Mouse (Mus musculus): ENCODE measurements at regions not wholly inside any gene's neighbourhood (a gene's known extent, or its start where the extent isn't known, plus 50 kb on each side); places are given as distances from the start of the nearest gene placed in this dataset.

GRCm38 (mm10) chr11:37735501-37735900, 499.7 kb upstream of the Tenm2 start:
- TF ChIP-seq CTCF (IDR thresholded peaks at IDR 0.05; ENCODE audit: extremely low read depth, insufficient read depth, low read length) (no peak), POLR2A (IDR thresholded peaks at IDR 0.05; ENCODE audit: extremely low read depth, insufficient read depth, low read length) (no peak)
- Histone ChIP-seq H3K27ac (ENCODE audit: insufficient read depth, low read length) (no peak overlapping the region), H3K4me3 (ENCODE audit: insufficient read depth, low read length) (no peak overlapping the region), H3K4me1 (ENCODE audit: control insufficient read depth, insufficient read depth, low read length) (no peaks in the 10 kb centered on the region)

GRCm38 (mm10) chr11:37696981-37697380, 461.2 kb upstream of the Tenm2 start:
- Histone ChIP-seq H3K27ac (ENCODE audit: insufficient read depth, low read length) (no peak overlapping the region), H3K4me1 (ENCODE audit: control insufficient read depth, insufficient read depth, low read length) (no peaks in the 10 kb centered on the region), H3K4me3 (ENCODE audit: insufficient read depth, low read length) (no peak overlapping the region)
- TF ChIP-seq CTCF (IDR thresholded peaks at IDR 0.05; ENCODE audit: extremely low read depth, insufficient read depth, low read length): no peak
- TF ChIP-seq POLR2A (IDR thresholded peaks at IDR 0.05; ENCODE audit: extremely low read depth, insufficient read depth, low read length): no peak

GRCm38 (mm10) chr11:37678484-37679193, 442.9 kb upstream of the Tenm2 start:
- Histone ChIP-seq H3K27ac (ENCODE audit: insufficient read depth, low read length) (no peak overlapping the region), H3K4me1 (ENCODE audit: control insufficient read depth, insufficient read depth, low read length) (no peaks in the 10 kb centered on the region)

DNA sequence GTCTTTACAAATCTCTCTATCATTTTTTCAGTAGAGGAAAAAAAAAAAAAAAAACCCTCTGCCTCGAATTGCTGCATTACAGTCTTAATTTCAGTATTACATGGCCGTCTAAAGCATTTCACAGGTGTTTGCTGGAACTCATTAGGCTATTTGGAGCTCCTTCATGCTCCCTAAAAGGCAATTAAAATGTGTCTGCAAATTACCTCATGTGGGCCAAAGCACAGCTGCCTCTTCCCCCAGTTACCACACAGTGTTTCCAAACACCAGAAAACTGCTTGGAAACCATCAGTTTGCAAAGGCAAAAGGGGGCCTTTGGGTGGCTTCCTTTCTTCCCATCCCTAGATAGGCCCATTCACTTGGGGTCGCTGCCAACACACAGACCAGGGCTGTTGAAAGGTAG, 435.6 kb upstream of the Tenm2 start:
- no peak for TF ChIP-seq POLR2A (IDR thresholded peaks at IDR 0.05; ENCODE audit: extremely low read depth, insufficient read depth, low read length)
- Histone ChIP-seq H3K27ac (ENCODE audit: insufficient read depth, low read length) (no peak overlapping the region), H3K4me3 (ENCODE audit: insufficient read depth, low read length) (no peak overlapping the region), H3K4me1 (ENCODE audit: control insufficient read depth, insufficient read depth, low read length) (no peaks in the 10 kb centered on the region)

More at GRCm38 (mm10) chr11:37678484-37679193, 442.9 kb upstream of the Tenm2 start:
- TF ChIP-seq CTCF (IDR thresholded peaks at IDR 0.05; ENCODE audit: extremely low read depth, insufficient read depth, low read length): no peak
- no peak for TF ChIP-seq POLR2A (IDR thresholded peaks at IDR 0.05; ENCODE audit: extremely low read depth, insufficient read depth, low read length)
- no peak overlapping the region for H3K4me3 ChIP-seq (ENCODE audit: insufficient read depth, low read length)

GRCm38 (mm10) chr11:37666925-37667324, 431.2 kb upstream of the Tenm2 start:
- Histone ChIP-seq H3K4me1 (ENCODE audit: control insufficient read depth, insufficient read depth, low read length) (no peaks in the 10 kb centered on the region), H3K4me3 (ENCODE audit: insufficient read depth, low read length) (no peak overlapping the region), H3K27ac (ENCODE audit: insufficient read depth, low read length) (no peak overlapping the region)
- TF ChIP-seq CTCF (IDR thresholded peaks at IDR 0.05; ENCODE audit: extremely low read depth, insufficient read depth, low read length): no peak
- TF ChIP-seq POLR2A (IDR thresholded peaks at IDR 0.05; ENCODE audit: extremely low read depth, insufficient read depth, low read length): no peak

DNA sequence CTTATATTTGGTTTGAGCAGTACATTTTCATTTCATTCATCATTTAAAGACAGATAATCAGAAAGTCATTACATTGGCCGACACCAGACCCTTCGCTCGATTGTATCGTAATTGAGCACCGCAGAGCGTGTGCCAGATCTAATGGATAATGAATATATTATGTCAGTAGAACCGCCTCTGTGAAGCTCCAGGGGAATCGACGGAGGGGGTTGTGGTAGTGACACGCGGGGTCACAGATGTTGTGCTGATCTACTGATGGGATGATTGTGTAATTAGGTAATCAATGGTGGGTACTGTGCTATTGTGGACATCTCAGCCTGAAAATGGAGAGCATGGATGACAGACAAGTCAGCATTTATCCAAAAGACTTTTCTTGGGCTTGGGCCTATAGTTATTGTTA, 414.3 kb upstream of the Tenm2 start:
- no peak for TF ChIP-seq POLR2A (IDR thresholded peaks at IDR 0.05; ENCODE audit: extremely low read depth, insufficient read depth, low read length)
- no peak for TF ChIP-seq CTCF (IDR thresholded peaks at IDR 0.05; ENCODE audit: extremely low read depth, insufficient read depth, low read length)
- H3K27ac ChIP-seq (ENCODE audit: insufficient read depth, low read length): no peak overlapping the region
- no peaks in the 10 kb centered on the region for H3K4me1 ChIP-seq (ENCODE audit: control insufficient read depth, insufficient read depth, low read length)
- no peak overlapping the region for H3K4me3 ChIP-seq (ENCODE audit: insufficient read depth, low read length)

DNA sequence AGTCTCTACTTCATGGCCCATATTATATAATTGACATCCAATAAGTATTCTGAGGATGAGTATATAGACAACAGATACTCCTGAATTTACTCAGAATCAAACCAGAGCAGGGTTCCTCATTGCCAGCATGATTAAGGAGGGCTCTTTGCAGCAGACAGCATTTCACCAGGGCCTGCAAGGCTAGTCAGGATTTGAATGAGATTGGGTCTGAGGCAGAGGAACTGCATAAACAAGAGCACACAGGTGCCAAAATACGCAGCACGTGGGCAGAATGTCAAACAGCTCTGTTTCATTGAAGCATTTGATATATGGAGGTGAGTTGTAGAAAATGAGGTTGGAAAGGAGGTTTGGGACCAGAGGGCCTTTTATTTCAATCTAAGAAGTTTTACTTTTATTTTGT, 387.5 kb upstream of the Tenm2 start:
- TF ChIP-seq POLR2A (IDR thresholded peaks at IDR 0.05; ENCODE audit: extremely low read depth, insufficient read depth, low read length) (no peak), CTCF (IDR thresholded peaks at IDR 0.05; ENCODE audit: extremely low read depth, insufficient read depth, low read length) (no peak)
- H3K4me1 ChIP-seq (ENCODE audit: control insufficient read depth, insufficient read depth, low read length): no peaks in the 10 kb centered on the region
- H3K4me3 ChIP-seq (ENCODE audit: insufficient read depth, low read length): no peak overlapping the region
- no peak overlapping the region for H3K27ac ChIP-seq (ENCODE audit: insufficient read depth, low read length)

GRCm38 (mm10) chr11:37600533-37600932, 364.8 kb upstream of the Tenm2 start:
- no peaks in the 10 kb centered on the region for H3K4me1 ChIP-seq (ENCODE audit: control insufficient read depth, insufficient read depth, low read length)
- no peak for TF ChIP-seq CTCF (IDR thresholded peaks at IDR 0.05; ENCODE audit: extremely low read depth, insufficient read depth, low read length)
- no peak for TF ChIP-seq POLR2A (IDR thresholded peaks at IDR 0.05; ENCODE audit: extremely low read depth, insufficient read depth, low read length)
- no peak overlapping the region for H3K4me3 ChIP-seq (ENCODE audit: insufficient read depth, low read length)
- no peak overlapping the region for H3K27ac ChIP-seq (ENCODE audit: insufficient read depth, low read length)

DNA sequence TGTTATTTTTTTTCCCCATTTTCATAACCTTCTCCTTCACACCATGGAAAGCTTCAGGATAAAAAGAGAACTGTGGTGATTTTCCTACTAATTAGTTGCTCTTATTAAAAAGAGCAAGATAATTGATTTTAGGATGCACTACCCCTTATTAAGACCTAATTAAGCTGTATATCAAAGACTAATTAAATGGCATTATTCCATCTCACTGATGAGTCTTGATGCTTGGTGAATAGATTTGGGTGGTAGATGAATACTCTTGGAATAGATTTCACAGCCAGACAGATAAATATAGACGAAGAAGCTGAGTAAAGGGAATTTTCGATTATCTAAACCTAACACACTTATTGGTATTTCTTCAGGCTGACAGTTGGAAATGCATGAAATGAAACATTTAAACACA, 346.5 kb upstream of the Tenm2 start:
- H3K27ac ChIP-seq (ENCODE audit: insufficient read depth, low read length): no peak overlapping the region
- TF ChIP-seq CTCF (IDR thresholded peaks at IDR 0.05; ENCODE audit: extremely low read depth, insufficient read depth, low read length): no peak
- no peak for TF ChIP-seq POLR2A (IDR thresholded peaks at IDR 0.05; ENCODE audit: extremely low read depth, insufficient read depth, low read length)

DNA sequence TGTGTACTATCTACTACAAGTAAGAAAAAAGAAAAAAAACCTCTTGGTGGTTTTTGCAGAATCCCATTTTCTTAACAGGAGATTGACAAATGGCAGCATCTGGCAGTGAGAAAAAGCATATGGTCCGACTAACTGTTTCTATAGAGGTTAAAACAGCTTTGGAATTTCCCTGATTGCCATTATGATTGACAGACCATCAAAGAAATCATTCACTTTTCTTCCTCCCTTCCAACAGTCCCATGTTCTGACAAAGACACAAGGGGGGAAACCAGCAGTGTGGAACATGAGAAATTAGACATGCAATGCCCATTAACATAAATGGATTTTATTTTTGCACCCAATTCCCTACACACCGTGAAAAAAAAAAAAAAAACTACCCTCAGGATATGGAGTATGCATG, 297.9 kb upstream of the Tenm2 start:
- no peak overlapping the region for H3K27ac ChIP-seq (ENCODE audit: insufficient read depth, low read length)
- H3K4me1 ChIP-seq (ENCODE audit: control insufficient read depth, insufficient read depth, low read length): no peaks in the 10 kb centered on the region
- H3K4me3 ChIP-seq (ENCODE audit: insufficient read depth, low read length): no peak overlapping the region
- no peak for TF ChIP-seq POLR2A (IDR thresholded peaks at IDR 0.05; ENCODE audit: extremely low read depth, insufficient read depth, low read length)
- TF ChIP-seq CTCF (IDR thresholded peaks at IDR 0.05; ENCODE audit: extremely low read depth, insufficient read depth, low read length): no peak

More for the DNA sequence above, 346.5 kb upstream of the Tenm2 start:
- Histone ChIP-seq H3K4me1 (ENCODE audit: control insufficient read depth, insufficient read depth, low read length) (no peaks in the 10 kb centered on the region), H3K4me3 (ENCODE audit: insufficient read depth, low read length) (no peak overlapping the region)

Data from cortical plate, adult 2 months (tissue).